Mouse (Mus musculus) liver, embryonic 15.5 days (tissue): Measurements from ENCODE around the gene Vegfa. TPM values are rescaled to one million over a fixed set of nuclear protein-coding genes. Genes with fewer than 3 reads are reported as not detected.
"Not testable (repeated sequence)": the region's sequence is repeated elsewhere in the genome, so short reads cannot be mapped to it uniquely, and the experiment has no call there.

Source experiments
- ATAC-seq: fragments of 200-750 bp; cut with Nextera tagmentation; 2 replicates; pipeline ENCODE4 v1.8.0; 2017; ENCODE audit warnings: moderate number of reproducible peaks, mild to moderate bottlenecking, moderate library complexity; ENCODE audit not compliant: insufficient read depth
- H3K27ac ChIP-seq: fragments of 300-500 bp; sonication (generic); replicated peaks from 2 replicates; pipeline ENCODE4 v1.5.1; 2015; ENCODE audit warnings: mild to moderate bottlenecking, inconsistent platforms
- H3K27me3 ChIP-seq: fragments of 300-500 bp; sonication (generic); 2 replicates; pipeline ENCODE4 v1.6.1; 2015; ENCODE audit warnings: mild to moderate bottlenecking, inconsistent platforms
- H3K36me3 ChIP-seq: fragments of 300-500 bp; sonication (generic); replicated peaks from 2 replicates; pipeline ENCODE4 v1.6.1; 2015; ENCODE audit warnings: moderate library complexity, mild to moderate bottlenecking, inconsistent platforms
- H3K4me1 ChIP-seq: fragments of 300-500 bp; sonication (generic); replicated peaks from 2 replicates; pipeline ENCODE4 v1.6.1; 2015; ENCODE audit warnings: inconsistent platforms
- H3K4me2 ChIP-seq: fragments of 300-500 bp; sonication (generic); 2 replicates; pipeline ENCODE4 v1.6.1; 2015; ENCODE audit warnings: moderate library complexity, mild to moderate bottlenecking, inconsistent platforms
- H3K4me3 ChIP-seq: fragments of 300-500 bp; sonication (generic); replicated peaks from 2 replicates; pipeline ENCODE4 v1.5.1; 2015; ENCODE audit warnings: mild to moderate bottlenecking, inconsistent platforms
- H3K9ac ChIP-seq: fragments of 300-500 bp; sonication (generic); 2 replicates; pipeline ENCODE4 v1.6.1; 2015; ENCODE audit warnings: moderate library complexity, mild to moderate bottlenecking, inconsistent platforms
- H3K9me3 ChIP-seq: fragments of 300-500 bp; sonication (generic); replicated peaks from 2 replicates; pipeline ENCODE4 v1.6.1; 2016; ENCODE audit warnings: inconsistent platforms
- WGBS: fragments of 180-500 bp; shearing (Covaris S2); methylation state at CpG from one replicate; pipeline ENCODE4 v1.1.7; 2015; ENCODE audit warnings: mixed read lengths; ENCODE audit not compliant: insufficient replicate concordance; 5-methylcytosine and 5-hydroxymethylcytosine counted together
- polyA plus RNA-seq: library from polyadenylated mRNA; unstranded; fragments of >200 nt; fragmentation: Nextera tagmentation; extraction: Ambion mirVana; gene quantifications from 2 replicates; pipeline ENCODE4 v1.2.1, GENCODE M21; 2015

Gene Vegfa
- polyA plus RNA-seq, 1 experiment from 2014 or later, result 1.2 TPM

DNA sequence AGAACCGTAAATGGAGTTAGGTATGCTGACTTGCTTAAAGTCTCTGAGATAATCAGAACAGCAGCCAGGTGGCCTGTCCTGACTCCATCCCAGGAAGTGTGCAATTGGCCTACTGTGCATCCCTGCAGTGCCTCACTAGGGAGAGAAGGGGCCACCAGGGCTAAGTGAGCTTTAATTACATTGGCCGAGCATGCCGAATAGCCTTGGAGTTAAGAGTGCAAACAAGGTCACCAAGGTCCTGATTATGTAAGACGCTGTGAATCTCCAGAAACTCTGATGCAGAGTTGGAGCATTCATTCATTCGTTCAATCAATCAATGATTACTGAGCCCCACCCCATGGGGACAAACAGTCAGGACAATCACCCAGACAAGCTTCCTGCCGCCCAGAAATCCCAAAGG lies 33.8 kb downstream of the Vegfa start:
- Histone ChIP-seq H3K4me2 (no peak overlapping the region), H3K4me3 (no peak overlapping the region), H3K27ac (no peak overlapping the region), H3K4me1 (peaks cover 30% of the 10 kb centered on the region), H3K27me3 (no peaks in the 10 kb centered on the region), H3K9me3 (no peaks in the 10 kb centered on the region), H3K36me3 (no peaks in the 10 kb centered on the region), H3K9ac (no peak overlapping the region)
- 41% methylated on average over 6 of the region's 6 CpGs for WGBS
- no peak for ATAC-seq

DNA sequence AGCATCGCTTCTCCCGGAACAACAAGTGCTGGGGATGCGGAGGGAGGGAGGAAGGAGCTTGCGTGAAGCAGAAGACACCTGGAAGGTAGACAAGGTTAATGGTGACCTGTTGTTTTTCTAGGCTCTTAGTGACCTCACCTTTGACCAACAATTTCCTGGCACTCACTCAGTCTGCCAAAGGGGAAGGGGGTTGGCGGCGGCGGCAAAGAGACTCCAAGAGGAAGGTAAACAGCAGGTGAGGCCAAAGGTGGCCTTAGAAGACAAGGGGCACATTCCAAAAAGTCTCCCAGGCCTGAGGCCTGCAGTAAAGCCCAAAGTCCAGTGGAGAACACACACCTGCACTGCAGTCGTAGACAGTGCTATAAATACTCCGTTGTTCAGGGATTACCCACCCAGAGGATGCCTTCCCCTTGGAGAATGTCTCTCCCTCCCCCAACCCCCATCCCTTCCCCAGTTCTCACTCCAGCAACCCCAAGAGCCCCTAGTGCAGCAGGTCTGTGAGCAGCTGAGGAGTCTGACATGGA lies 35.2 kb downstream of the Vegfa start:
- Histone ChIP-seq H3K9ac (no peak overlapping the region), H3K4me2 (no peak overlapping the region), H3K9me3 (no peaks in the 10 kb centered on the region), H3K4me3 (no peak overlapping the region), H3K36me3 (no peaks in the 10 kb centered on the region), H3K4me1 (peaks cover 31% of the 10 kb centered on the region), H3K27ac (0 out of 2 replicates have a peak overlapping the region, but pooled peaks have one; percentile 9), H3K27me3 (no peaks in the 10 kb centered on the region)
- peak; percentile 23 for ATAC-seq
- 76% methylated on average over 9 of the region's 9 CpGs for WGBS

DNA sequence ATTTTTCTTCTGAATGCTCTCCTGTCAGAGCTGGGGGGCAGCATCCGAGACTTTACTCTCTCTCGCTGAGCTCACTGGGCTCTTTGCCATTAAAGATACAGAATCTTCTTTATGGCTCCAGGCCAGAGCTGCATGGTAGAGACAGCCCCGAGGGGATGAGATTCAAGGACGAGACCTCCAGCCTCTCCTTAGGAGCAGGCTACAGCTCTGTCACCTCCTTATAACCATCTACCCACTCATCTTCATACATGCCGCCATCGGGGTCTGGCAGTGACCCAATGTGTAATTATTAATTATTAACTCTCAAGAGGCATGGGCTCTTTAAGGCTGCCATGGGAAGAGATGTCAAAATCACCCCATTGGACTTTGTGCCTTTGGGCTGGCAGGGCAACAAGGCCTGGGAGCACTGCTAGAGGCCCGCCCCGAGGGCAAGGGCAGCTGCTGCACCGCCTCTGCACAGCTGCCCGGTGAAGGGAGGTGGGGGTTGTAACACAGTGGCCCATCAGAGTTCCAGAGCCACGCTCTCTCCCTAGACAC lies 37.8 kb downstream of the Vegfa start:
- peak overlapping the region; percentile 1; the same call in 1 of the 2 replicates for H3K4me3 ChIP-seq
- H3K36me3 ChIP-seq, result no peaks in the 10 kb centered on the region
- WGBS, result 56% methylated on average over 11 of the region's 11 CpGs
- H3K27ac ChIP-seq, result no peak overlapping the region; the same call in 1 of the 2 replicates
- H3K9me3 ChIP-seq, result no peaks in the 10 kb centered on the region
- ATAC-seq, result peak; percentile 83
- H3K9ac ChIP-seq, result no peak overlapping the region
- H3K4me1 ChIP-seq, result peaks cover 29% of the 10 kb centered on the region
- no peaks in the 10 kb centered on the region for H3K27me3 ChIP-seq
- peak overlapping the region; percentile 30 for H3K4me2 ChIP-seq

DNA sequence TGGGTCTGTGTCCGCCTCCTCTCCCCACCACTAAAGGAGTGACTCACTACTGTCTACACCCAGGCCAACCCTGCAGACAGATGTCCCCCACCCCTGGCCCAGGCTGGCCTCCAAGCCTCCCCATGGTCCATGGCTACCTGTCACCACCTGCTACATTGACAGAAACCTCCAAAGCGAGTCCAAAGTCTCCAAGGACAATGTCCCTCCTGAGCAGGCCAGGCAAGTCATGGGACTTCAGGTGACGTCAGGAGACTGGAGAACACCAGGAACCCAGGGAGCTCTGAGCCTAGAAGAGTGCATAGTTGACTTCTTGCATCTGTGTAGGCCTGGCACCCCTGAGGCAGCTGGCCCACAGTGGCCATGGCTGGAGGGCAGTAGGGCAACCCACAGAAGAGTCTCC lies 45.3 kb downstream of the Vegfa start:
- 54% methylated on average over 3 of the region's 3 CpGs for WGBS
- no peaks in the 10 kb centered on the region for H3K4me1 ChIP-seq
- H3K9me3 ChIP-seq, result no peaks in the 10 kb centered on the region
- no peak; the same call in 1 of the 2 replicates for ATAC-seq
- no peaks in the 10 kb centered on the region for H3K27me3 ChIP-seq
- H3K4me2 ChIP-seq, result no peak overlapping the region
- H3K27ac ChIP-seq, result no peak overlapping the region
- no peak overlapping the region for H3K9ac ChIP-seq
- H3K36me3 ChIP-seq, result no peaks in the 10 kb centered on the region
- no peak overlapping the region for H3K4me3 ChIP-seq

DNA sequence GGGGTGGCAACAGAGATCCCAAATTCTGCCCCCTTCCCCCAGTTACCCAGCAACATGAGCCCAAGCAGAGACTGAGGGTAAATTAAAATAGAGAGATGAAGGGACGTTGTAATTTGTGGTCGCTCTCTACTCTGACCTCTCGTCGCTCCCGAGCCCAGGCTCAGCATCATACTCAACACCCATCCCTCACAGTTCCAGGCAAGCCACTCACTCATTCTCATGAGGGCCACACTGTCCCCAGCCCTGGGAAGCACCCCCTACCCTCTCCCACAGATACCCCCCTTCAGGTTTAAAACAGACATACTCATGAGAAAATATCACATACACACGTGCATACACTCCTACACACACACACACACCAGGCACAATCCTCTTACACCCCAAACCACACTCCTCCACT lies 45.8 kb downstream of the Vegfa start:
- Histone ChIP-seq H3K9me3 (no peaks in the 10 kb centered on the region), H3K36me3 (no peaks in the 10 kb centered on the region), H3K4me3 (no peak overlapping the region), H3K9ac (no peak overlapping the region), H3K4me2 (no peak overlapping the region), H3K4me1 (no peaks in the 10 kb centered on the region), H3K27me3 (no peaks in the 10 kb centered on the region), H3K27ac (no peak overlapping the region)
- ATAC-seq, result no peak
- 79% methylated on average over 6 of the region's 6 CpGs for WGBS

DNA sequence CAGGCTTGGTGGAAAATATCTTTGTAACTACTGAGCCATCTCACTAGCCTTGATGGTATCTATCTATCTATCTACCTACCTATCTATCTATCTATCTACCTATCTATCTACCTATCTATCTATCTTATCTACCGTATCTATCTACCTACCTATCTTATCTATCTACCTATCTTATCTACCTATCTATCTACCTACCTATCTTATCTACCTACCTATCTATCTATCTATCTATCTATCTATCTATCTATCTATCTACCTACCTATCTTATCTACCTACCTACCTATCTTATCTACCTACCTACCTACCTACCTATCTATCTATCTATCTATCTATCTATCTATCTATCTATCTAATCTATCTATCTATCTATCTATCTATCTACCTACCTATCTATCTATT lies 49.0 kb downstream of the Vegfa start:
- H3K4me3 ChIP-seq, H3K4me2 ChIP-seq, H3K4me1 ChIP-seq, H3K9ac ChIP-seq, H3K36me3 ChIP-seq, H3K27ac ChIP-seq, H3K9me3 ChIP-seq, ATAC-seq, H3K27me3 ChIP-seq: not testable (repeated sequence)
- WGBS, result 60% methylated on average over 1 of the region's 1 CpGs

DNA sequence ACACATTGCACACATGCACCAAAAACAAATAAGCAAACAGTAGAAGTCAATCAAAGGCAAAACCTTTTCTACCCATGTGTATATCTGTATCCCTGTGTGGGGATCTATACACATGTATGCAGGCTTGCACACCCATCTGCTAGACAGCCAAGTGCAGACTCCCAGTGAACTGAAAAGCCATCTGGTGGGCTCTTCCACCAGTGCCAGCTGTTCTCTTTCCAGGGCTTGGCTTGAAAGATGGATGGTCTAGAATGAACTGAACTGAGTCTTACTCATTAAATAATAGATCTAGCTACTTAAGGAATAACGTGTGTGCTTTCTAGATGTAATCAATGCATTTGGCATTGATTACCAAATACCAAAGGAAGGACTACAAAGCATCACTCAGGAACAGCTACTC lies 50.3 kb downstream of the Vegfa start:
- no peak overlapping the region for H3K4me2 ChIP-seq
- no peak overlapping the region for H3K27ac ChIP-seq
- no peaks in the 10 kb centered on the region for H3K9me3 ChIP-seq
- ATAC-seq, result no peak
- H3K27me3 ChIP-seq, result no peaks in the 10 kb centered on the region
- no peak overlapping the region for H3K9ac ChIP-seq
- no peaks in the 10 kb centered on the region for H3K36me3 ChIP-seq
- 68% methylated on average over 1 of the region's 1 CpGs for WGBS
- no peak overlapping the region for H3K4me3 ChIP-seq
- H3K4me1 ChIP-seq, result no peaks in the 10 kb centered on the region; the same call in 1 of the 2 replicates

DNA sequence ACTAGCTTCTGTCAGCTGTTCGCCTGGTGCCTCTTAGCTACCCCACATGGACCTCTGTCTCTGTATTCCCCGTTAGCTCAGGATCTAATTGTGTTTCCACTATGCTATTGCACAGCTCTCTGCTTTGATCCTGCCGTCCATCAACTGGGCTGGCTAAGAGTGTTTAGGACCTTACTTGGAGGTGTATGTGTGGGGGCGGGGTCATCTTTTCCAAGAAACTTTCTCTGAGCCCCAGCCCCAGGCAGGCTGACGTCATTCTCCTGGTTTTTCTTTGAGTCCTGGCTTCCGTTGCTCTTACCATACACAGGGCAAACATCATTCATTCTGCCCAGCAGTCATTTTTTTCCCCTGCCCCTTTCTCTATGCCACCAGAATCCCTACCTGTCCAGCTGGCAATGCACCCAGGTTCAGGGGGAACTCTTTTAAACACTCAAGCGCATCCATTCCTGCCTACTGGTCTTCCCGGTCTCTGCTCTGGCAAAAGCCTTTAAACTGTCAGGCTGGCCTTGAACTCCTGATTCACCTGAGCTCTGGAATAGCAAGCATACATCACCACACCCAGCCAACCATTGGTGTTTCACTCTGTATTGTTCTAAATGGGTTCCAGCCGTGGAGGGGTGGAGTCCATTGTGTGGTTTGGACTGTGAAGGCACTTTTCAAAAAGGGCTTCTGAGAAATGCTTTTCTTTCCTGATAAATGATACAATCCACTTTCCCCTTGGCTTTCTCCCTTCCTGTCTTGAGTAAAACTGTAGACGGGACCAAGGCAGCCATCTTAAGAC lies 53.0 kb downstream of the Vegfa start:
- H3K36me3 ChIP-seq, result no peaks in the 10 kb centered on the region
- H3K4me1 ChIP-seq, result peaks cover 6% of the 10 kb centered on the region
- H3K4me3 ChIP-seq, result no peak overlapping the region
- 58% methylated on average over 10 of the region's 10 CpGs for WGBS
- no peak for ATAC-seq
- no peak overlapping the region for H3K27ac ChIP-seq
- no peak overlapping the region for H3K9ac ChIP-seq
- no peak overlapping the region for H3K4me2 ChIP-seq
- no peaks in the 10 kb centered on the region for H3K27me3 ChIP-seq
- H3K9me3 ChIP-seq, result no peaks in the 10 kb centered on the region

DNA sequence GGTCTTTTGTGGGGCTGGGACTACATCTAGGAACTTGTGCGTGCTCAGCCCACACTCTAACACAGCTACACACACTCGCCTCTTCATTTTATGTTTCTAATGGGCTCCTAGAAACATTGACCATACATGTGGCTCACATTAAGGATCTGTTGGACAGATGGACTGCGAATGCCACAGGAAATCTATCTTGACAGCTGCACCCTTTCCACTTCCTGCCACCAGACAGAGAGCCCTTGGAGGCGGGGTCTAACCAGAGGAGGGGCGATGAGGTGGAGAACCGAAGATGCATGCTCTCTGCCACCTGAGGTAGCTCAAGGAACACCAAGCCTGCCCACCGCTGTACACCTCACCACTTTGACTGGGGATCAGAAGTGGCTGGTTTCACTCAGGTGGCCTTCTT lies 57.7 kb downstream of the Vegfa start:
- Histone ChIP-seq H3K27ac (no peak overlapping the region), H3K4me3 (no peak overlapping the region), H3K9ac (no peak overlapping the region), H3K4me2 (no peak overlapping the region), H3K9me3 (no peaks in the 10 kb centered on the region), H3K27me3 (no peaks in the 10 kb centered on the region), H3K4me1 (peaks cover 48% of the 10 kb centered on the region), H3K36me3 (no peaks in the 10 kb centered on the region)
- ATAC-seq, result no peak
- WGBS, result 22% methylated on average over 7 of the region's 7 CpGs

DNA sequence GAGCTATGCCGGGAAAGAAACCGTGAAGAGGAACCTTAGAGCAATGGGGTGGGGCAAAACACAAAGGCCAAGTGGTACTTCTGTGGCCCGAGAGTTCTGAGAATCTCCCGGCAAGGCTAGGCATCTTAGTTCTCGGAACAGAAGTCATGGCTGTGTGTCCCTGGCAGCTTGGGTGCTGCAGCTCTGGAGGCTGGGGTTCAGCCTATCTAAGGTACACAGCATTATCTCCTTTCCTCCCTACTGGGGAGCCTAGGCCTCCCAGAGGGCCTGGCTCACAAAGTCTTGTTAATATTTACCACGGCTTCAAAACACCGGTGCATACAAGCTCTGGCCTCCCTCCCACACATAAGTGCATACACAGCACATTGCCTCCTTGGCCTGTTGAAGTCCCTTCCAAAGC lies 59.0 kb downstream of the Vegfa start:
- H3K9ac ChIP-seq, result no peak overlapping the region
- H3K27ac ChIP-seq, result peak overlapping the region; percentile 31
- peaks cover 48% of the 10 kb centered on the region for H3K4me1 ChIP-seq
- no peaks in the 10 kb centered on the region for H3K27me3 ChIP-seq
- WGBS, result 14% methylated on average over 7 of the region's 7 CpGs
- H3K9me3 ChIP-seq, result no peaks in the 10 kb centered on the region
- ATAC-seq, result peak; percentile 66
- no peaks in the 10 kb centered on the region for H3K36me3 ChIP-seq
- no peak overlapping the region for H3K4me3 ChIP-seq
- peak overlapping the region; percentile 19; the same call in 1 of the 2 replicates for H3K4me2 ChIP-seq

DNA sequence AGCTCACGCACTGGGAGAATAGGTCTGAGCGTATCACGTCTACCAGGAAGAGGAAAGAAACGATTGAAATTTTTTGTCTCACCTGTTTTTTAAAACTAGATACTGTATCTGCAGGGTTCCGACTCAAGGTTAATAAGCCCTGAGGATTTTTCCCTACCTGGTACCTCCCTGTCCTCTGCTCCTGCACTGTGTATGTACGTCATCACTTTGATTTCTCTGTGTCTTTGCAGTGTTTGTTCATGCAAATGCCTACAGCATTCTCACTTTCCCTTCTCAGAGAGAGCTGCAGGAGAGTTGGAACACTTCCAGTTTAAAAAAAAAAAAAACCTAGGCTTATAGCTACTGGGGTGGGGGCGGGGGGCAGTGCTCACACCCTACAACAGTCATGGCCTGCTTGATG lies 59.8 kb downstream of the Vegfa start:
- Histone ChIP-seq H3K27ac (peak overlapping the region; percentile 31), H3K36me3 (no peaks in the 10 kb centered on the region), H3K9me3 (no peaks in the 10 kb centered on the region), H3K4me1 (peaks cover 48% of the 10 kb centered on the region), H3K27me3 (no peaks in the 10 kb centered on the region), H3K4me2 (peak overlapping the region; percentile 5; the same call in 1 of the 2 replicates), H3K4me3 (no peak overlapping the region), H3K9ac (no peak overlapping the region)
- ATAC-seq, result no peak
- WGBS, result 66% methylated on average over 7 of the region's 7 CpGs
